Mouse (Mus musculus) small intestine, adult 10 weeks (tissue): ENCODE results near the gene Btbd35f28. TPM values are rescaled to one million over a fixed set of nuclear protein-coding genes. Genes with fewer than 3 reads are reported as not detected.

ENCODE experiments used
- polyA plus RNA-seq: library from polyadenylated mRNA; stranded (reverse); fragments of 350-450 nt; fragmentation: Illumina TruSeq; extraction: RNeasy Lipid Tissue Mini Kit (QIAGEN cat#74804); gene quantifications from one replicate; pipeline ENCODE4 v1.2.3, GENCODE M21; 2014; ENCODE audit warnings: low replicate concordance

The Btbd35f28 gene
- not detected for polyA plus RNA-seq

GRCm38 (mm10) chrX:4196276-4196675 lies at the start of gene Btbd35f28:
Gene Btbd35f28, plus strand, starts transcription at chrX:4196576.

Other genes with a start within 250 kb of the Btbd35f28 start
- not detected for gene Btbd35f16, start 239.6 kb upstream of the Btbd35f28 start, polyA plus RNA-seq
- gene Btbd35f3, start 158.9 kb upstream of the Btbd35f28 start, polyA plus RNA-seq: not detected
- not detected for gene Btbd35f20, start 94.7 kb downstream of the Btbd35f28 start, polyA plus RNA-seq
- not detected for gene Btbd35f17, start 174.1 kb downstream of the Btbd35f28 start, polyA plus RNA-seq